Mouse (Mus musculus) retina, adult 2 months (tissue): ENCODE results near the gene Mrpl17.

ENCODE experiments used
- DNase-seq: peaks from one replicate; pipeline ENCODE4 v3.0.0-alpha.2; 2012; ENCODE audit warnings: low read depth, low spot score

The Mrpl17 gene

GRCm38 (mm10) chr7:105786506-105787284 lies 24.2 kb downstream of the Mrpl17 start:
- DNase-seq = no peak

DNA sequence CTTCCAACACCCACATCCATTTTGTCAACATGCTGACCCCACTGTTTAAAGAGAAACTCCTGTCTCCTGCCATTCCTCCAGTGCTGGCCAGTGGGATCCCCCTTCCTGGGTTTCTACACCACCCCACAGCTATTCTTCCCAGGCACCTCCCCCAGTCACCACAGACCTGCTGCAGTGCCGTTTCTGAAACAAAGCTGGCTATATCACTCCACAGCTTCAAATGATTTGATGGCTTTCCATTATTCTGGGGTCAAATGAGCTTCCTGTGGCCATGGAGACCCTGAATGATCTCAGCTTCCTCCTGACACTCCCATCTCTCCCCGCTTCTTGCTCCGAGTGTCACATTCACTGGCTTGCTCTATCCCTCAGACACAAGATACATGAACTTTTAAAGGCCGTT lies 26.3 kb downstream of the Mrpl17 start:
- no peak for DNase-seq

DNA sequence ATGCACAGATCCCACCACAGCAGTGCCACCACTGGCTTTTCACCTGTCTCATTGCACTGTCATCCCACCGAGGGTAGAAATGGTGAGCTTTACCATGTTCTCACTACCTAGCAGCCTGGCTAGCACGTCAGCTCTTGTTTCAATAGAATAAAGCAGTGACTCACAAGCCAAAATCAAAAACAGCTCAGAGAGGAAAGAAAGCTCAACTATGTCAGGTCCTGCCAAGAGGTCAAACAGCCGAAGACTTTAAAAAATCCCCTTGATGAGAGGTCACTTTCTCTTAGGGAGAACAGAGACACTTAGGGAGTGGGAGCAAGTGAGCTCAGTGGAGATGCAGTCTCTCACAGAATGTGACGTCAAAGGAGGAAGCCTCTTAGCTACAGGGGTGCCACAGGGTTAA lies 27.0 kb downstream of the Mrpl17 start:
- DNase-seq = no peak

GRCm38 (mm10) chr7:105778553-105779265 lies 32.2 kb downstream of the Mrpl17 start:
- DNase-seq = no peak

- no peak for DNase-seq
These were observed 32.9 kb downstream of the Mrpl17 start for GRCm38 (mm10) chr7:105777797-105778552.

GRCm38 (mm10) chr7:105777316-105777715 lies 33.6 kb downstream of the Mrpl17 start:
- DNase-seq = no peak

DNA sequence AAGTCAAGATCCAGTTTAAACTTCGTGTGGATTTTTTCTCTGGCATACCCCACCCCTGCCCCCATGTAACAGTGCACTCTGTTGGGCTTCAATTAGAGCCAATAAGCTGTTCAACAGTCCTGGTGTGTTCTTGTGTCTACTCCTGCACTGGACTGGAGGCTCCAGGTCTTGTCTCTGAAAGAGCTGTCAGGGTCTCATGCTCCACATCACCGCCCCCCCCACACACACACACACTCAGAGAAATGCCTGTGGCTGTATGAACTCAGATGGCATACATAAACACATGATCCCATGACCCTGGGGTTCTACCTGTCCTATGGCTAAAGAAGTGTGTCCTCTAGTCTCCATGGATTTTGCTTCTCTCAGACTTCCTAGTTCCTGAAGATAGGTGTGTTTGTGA lies 34.9 kb downstream of the Mrpl17 start:
- DNase-seq = no peak

- no peak for DNase-seq
These were observed 36.2 kb downstream of the Mrpl17 start for GRCm38 (mm10) chr7:105774661-105775060.

DNA sequence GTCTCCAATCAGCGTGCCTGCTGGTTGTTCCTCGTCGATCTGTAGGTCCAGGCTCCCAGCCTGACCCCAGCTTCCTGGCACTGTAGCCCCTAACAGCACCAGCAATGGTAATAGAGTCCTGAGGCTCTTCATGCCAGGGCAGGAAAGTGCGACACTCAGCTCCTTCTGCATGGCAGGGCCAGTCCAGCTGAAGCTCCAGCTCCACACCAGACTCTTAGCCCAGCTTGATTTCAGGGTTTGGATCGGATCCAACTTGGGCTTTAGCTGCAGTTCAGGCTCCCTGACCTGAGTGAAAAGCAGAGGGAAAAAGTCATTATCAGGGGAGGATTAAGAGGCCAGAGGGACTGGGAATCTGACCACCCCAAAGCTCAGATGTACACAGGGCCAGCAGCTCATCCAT lies 37.9 kb downstream of the Mrpl17 start:
- DNase-seq = no peak

DNA sequence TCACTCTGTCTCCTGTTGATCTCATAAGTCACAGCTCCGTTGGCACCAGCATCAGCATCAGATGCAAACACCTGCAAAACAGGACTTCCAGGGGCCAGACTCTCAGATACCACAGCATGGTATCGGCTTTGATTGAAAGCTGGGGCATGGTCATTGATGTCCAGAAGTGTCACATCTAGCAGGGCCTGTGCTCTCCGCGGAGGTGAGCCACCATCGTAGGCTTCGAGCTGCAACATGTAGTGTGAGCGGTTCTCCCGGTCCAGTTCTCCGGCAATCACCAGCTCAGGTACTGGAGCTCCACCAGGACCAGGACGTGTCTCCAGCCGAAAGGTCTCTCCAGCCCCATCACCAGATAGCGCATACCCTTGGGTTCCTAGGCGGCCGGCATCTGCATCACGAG lies 38.6 kb downstream of the Mrpl17 start:
- no peak for DNase-seq

DNA sequence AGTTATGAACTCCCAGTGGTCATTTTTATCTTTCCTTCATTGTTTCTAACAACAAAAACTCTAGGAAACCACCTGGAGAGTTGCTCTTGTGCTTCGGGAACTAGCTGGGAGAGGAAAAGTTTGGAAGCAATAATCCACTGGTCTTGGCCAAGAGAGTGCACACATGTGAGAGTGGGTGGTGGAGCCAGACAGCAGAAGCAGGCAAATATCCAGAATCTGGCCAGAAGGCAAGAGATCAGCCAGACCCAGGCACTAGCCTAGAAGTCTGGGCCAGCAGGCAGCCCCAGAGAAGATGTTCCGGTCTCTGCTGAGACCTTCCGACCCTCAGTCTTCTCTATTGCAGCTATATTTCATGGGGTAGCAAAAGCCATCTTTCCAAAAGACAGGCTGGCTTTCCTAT lies 40.9 kb downstream of the Mrpl17 start:
- DNase-seq = no peak

GRCm38 (mm10) chr7:105767729-105768165 lies 43.2 kb downstream of the Mrpl17 start:
- no peak for DNase-seq

DNA sequence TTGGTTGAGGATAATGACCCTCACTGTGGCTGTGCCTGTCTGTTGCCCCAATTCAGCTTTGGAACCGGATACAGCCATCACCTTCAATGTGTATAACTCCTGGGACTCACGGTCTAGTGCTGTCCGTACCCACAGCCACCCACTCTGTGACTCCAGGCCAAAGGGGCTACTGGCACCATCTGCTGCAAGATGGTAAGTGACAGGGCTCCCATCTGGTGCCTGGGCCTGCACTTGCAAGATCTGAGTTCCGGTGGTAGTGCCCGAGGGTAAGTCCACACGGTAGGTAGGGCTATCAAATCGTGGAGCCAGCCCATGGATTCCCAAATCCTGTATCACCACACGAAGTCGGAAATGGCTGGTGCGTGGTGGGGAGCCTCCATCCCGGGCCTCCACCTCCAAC lies 46.6 kb downstream of the Mrpl17 start:
- DNase-seq = no peak

GRCm38 (mm10) chr7:105762517-105763270 lies 48.2 kb downstream of the Mrpl17 start:
- DNase-seq = no peak

GRCm38 (mm10) chr7:105761813-105762484 lies 49.0 kb downstream of the Mrpl17 start:
- no peak for DNase-seq

- DNase-seq = no peak
These were observed 57.6 kb downstream of the Mrpl17 start for GRCm38 (mm10) chr7:105753281-105753680.
